Mouse (Mus musculus) lung, postnatal 10 days (tissue): ENCODE data around the gene 1700023F06Rik.
A peak's percentile ranks its signal among the peaks of the same experiment; 100 is the strongest.
"Not testable (repeated sequence)": the region's sequence is repeated elsewhere in the genome, so short reads cannot be mapped to it uniquely, and the experiment has no call there.

Source experiments
- DNase-seq: peaks from one replicate; pipeline ENCODE4 v3.0.0; 2021

The 1700023F06Rik gene

DNA sequence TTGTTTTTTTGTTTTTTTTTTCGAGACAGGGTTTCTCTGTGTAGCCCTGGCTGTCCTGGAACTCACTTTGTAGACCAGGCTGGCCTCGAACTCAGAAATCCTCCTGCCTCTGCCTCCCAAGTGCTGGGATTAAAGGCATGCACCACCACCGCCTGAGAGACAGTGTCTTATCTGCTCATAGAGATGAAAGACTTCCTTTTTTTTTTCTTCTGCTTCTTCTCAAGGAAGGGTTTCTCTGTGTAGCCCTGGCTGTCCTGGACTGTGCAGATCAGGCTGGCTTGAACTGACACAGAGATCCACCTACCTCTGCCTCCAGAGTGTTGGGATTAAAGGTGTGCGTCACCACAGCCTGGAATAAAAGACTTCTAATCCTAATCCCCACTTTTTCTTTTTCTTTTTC, 14.4 kb upstream of the 1700023F06Rik start:
- DNase-seq, result not testable (repeated sequence)

DNA sequence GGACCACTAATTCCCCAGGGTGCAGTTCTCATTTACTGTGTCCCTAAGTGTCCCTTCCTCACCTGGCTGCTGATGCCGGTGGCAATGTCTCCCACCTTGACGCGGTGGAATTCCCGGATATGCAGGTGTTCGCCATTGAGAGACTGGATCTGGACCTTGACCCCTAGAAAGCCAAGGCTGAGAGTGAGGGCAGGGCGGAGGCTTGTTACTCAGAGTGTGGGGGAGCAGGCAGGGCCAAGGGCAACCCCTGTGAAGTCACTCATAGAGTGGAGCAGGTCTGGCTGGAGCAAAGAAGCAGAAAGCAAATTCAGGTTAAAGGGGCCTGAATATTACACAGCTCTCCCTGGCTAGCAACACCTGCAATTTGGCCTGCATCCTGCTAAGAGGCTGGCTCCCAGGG, 13.1 kb upstream of the 1700023F06Rik start:
- DNase-seq, result no peak

DNA sequence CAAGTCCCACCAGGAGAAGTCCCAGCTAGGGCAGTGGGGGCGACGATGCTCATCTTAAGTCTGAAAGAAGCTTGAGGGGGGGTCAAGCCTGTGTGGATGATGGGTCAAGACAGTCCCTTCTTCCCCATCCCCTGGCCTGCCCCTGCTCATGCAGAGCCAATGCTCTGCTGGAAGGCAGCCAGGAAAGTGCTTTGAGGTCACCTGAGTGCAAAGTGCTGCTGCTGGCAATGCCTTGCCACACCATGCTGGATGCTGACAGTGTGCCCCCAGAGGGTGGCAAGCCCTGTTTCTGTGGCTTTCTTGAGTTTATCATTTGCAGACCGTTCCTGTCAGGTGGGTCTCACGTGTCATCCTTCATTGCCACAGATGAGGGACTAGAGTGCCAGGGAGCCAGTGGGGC, 11.6 kb upstream of the 1700023F06Rik start:
- no peak for DNase-seq

DNA sequence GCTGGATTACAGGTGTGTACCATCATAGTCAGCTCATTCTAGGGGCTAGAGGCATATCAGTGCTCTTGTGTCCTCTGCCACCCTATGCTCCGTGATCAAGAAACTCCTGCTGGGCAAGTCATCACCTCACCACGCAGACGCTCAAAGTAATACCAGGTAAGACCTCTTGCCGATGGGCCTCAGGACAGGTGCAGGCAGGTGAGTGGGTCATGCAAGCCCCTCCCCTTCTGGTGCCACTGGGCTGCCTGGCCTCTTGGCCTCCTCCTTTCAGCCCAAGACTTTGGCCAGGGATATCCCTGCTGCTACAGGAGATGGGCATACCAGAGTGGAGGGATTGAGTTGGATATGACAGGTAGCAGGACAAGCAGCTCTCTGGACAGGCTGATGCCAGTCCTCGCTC, 10.9 kb upstream of the 1700023F06Rik start:
- DNase-seq, result no peak

DNA sequence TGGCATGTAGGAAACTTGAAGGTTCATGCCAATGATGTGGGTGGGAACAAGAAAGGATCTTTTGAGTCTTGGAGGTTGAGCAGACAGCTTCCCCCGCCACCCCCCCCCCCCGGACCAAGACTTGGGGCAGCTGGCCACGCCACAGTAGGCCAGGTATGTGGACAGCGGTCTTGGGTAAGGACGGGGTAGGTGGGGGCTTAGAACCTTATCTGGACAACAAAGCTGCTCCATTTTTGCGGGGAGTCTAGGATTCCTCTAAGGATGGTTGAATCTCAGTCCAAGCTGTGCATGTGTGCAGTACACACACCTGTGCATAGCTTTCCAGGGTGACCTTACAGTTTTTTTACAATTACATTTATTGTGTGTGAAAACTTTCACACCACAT, 10.2 kb upstream of the 1700023F06Rik start:
- no peak for DNase-seq

DNA sequence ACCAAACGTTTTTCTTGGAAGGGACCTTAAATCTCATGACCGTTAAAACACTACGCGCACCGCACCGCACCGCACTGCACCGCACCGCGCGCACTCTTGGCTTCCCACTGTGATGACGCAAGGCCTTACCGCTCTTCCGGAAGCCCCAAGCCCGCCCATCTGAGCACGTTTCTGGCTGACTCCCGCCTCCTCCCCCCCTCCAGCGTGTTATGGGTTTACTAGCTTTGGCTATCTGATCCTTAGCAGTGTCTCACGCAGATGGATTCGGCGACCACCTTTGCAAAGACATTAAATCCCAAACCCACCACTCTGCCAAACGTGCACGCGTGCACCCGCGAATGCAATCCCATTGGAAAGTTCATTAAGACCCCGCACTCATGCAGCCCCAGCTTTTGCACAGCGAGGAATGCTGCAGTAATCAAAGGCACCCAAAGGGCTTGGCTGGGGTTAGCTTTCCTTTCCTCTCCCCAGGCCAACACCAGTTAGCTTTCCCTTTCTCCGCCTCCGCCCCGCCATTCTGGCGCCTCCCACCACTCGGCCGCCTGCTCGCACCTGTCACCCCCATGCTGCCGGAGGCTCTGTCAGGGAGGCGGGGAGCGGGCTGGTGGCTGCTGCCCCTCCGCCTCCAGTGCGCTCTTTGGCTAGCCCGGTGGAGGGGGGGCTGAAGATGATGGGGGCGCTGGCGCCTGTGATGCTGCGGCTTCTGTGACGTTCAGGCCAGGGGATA, 9.6 kb upstream of the 1700023F06Rik start, which contains the start of gene Spata32:
Gene Spata32 (minus strand): TSS at position 643 of the 727 bp plus-strand sequence.
- peak; percentile 64 for DNase-seq

DNA sequence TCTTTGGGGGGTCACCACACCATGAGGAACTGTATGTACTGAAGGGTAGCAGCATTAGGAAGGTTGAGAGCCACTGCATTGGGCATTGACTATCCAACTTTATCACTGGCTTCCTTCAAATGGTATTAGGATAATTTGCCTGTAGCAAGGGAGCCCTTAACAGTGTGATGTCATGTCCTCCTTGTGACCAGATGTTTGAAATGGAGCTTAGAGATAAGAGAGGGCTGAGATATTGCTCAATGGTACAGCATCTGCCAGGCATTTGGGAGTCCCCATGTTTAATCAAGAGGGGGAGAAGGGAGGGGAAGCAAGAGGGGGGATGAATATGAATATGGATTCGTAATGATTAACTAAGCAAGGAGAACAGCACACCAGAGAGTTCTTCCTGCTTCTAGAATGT, 7.0 kb upstream of the 1700023F06Rik start:
- no peak for DNase-seq

DNA sequence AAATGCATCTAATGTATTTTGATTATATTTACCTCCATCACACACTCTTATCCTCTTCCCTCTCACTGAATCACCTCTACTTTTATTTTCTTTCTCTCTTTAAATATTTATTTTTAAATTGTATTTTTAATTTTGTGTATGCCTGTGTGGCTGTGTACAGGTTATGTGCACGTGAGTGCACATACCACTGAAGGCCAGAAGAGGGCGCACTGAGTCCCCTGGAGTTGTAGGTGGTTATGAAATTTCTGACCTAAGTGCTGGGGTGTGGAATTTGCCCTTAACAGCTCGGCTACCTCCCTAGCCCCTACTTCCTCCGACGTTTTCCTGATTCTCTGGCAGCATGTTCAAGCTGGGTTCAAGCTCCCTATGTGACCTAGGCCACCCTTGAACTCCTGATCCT, 5.4 kb upstream of the 1700023F06Rik start:
- no peak for DNase-seq

DNA sequence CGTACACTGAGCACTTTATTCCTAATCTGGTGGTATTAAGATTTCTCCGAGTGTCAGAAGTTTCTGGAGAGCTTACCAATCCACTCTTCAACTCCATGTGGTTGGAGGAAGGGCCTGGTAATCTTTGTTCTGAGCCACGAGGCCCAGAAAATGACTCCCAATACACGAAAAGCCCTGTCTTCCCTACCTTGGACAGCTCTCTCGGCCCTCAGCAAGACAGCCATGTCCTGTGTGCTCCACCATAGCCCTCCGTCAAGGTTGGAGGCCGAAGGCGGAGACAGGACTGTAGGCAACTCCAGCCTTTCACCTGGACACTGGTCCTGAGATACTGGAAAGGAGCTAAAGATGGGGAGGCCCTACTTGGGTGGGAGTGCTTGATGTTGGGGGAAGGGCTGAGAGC, 1.9 kb upstream of the 1700023F06Rik start:
- DNase-seq, result no peak

DNA sequence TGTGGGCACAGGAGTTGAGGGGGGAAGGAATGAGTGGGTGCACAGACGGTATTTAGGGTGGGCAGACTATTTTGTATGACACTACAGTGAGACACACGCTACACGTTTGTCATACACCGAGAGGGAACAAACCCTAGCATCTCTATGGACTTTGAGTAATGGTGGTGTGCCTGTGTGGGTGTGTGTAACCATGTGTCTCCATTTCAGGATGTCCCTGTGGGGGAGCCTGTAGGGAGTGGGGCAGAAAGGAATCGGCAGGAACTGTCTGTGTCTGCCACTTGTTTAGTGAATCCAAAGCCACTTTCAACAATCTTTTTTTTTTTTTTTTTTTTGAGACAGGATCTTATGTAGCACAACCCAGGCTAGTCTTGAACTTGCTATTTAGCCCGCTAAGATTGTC, 2.2 kb downstream of the 1700023F06Rik start:
- DNase-seq, result no peak

DNA sequence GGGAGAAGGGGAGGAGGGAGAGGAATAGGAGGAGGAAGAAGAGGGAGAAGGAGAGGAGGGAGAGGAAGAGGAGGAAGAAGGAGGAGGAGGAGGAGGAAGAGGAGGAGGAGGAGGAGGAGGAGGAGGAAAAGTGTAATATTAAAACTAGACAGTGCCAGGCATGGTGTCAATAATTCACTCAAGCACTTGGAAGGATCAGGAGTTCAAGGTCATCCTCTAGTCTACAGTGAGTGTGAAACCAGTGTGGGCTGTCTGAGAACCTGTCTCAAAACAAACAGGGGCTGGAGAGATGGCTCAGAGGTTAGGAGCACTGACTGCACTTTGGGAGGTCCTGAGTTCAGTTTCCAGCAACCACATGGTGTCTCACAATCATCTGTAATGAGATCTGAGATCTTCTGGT, 6.0 kb downstream of the 1700023F06Rik start:
- no peak for DNase-seq

DNA sequence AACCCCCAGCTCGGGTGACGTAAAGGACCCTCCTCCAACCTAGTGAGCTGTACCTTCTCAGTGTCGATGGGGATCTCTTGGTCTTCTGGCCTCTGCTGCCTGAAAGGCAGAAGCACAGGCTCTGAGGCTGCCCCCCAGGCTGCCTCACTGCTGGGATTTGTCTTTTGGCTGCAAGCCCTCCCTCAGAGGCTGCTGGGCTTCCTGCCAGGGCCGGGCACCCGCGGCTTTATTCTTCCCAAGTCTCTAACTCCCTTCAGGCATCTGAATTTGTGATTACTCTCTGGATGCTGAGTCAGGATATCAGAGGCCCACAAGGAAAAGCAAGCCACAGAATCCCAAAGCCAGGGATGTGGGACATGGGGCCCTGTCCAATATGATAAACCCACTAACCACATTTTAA, 6.7 kb downstream of the 1700023F06Rik start:
- peak; percentile 51 for DNase-seq

DNA sequence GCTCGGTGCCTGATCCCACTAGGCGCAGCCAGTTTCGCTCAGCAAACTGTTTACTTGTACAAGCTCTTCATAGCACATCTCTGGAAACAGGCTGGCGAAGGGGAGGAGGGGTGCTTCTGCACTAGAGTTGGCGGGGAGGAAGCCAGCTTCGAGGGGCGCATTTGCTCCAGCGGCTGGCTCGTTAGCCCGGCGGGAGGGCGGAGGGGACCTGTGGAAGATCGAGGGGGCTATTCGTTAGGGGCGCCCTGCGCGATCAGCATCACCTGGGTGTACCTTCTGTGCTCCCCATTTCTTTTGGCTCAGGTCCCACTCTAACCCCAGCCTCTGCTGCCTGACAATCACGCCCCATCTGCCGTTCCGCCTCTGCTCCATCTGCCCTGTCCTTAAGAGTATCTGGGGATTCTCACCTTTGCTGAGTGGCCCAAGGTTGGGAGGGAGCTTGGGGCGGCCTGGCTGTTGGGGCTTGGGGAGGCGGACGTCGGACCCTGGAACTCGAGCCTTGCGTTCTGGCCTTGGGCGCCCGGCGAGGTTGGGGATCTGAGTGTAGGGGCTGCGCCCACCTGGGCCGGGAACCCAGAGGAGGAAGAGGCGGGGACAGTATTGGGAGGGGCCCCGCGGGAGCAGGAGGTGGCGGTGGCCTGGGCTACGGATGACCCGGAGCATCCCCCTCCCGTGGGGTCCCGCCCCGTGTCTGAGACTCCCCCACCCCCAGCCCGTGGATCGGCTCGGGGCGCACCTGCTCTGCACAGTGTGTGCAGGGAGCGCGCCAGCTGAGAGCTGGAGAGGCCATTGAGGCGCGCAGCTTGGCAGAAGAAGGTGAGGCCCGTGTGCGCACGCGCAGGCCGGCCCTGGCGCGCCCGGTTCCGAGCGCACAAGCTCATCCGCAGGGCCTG, 9.2 kb downstream of the 1700023F06Rik start:
- peak; percentile 52 for DNase-seq

DNA sequence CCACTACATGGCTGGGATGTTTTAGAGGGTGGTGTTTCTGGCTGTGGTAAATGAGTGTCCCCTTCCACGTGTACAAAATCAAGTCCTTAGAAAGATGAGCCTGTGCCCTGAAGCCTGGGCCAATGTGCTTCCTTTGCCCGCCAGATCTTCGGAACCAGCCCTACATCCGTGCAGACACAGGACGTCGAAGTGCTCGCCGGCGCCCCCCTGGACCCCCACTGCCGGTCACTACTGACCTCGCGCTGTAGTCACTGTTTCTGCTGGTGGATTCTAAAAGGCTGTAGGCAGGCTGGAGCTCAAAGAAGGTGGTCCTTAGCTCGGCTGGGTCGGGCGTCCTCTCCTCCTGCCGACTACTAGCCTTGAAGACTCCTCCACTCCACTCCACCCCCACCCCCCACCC, 10.0 kb downstream of the 1700023F06Rik start:
- DNase-seq, result no peak

DNA sequence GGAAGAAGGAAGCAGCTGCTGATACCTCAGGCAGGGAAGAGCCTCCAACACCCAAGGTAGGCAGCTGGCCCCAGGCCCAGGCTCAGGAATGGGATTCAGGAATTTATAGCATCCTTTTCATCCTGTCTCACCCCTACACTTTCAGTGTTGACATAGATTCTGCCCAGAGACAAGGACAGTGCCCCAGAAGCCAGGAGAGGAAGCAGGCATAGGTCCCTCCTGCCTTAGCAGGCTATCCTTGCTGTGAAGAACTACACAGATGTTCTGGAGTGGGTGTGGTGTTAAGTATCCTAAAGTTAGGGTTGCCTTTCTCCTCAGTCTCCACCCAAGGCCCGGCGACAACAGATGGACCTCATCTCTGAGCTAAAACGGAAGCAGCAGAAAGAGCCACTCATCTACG, 11.0 kb downstream of the 1700023F06Rik start:
- no peak for DNase-seq

DNA sequence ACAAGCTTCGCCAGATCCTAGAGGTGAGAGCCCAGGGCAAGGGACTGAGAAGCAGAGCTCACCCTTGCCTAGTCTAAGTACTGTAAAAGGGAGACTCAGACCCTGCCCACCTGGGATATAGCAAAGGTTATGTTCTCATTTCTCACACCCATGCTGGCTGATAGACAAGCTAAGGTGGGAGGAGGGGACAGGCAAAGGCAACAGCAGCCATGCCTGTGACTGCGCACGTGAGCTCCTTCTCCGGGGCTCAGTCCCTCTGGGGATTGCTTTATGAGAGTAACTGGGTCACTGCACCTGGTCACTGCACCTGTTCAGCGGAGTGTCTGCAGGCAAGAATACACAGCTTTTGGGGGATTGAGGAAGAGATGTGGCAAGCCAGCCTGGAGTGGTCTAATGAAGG, 12.7 kb downstream of the 1700023F06Rik start:
- DNase-seq, result no peak

DNA sequence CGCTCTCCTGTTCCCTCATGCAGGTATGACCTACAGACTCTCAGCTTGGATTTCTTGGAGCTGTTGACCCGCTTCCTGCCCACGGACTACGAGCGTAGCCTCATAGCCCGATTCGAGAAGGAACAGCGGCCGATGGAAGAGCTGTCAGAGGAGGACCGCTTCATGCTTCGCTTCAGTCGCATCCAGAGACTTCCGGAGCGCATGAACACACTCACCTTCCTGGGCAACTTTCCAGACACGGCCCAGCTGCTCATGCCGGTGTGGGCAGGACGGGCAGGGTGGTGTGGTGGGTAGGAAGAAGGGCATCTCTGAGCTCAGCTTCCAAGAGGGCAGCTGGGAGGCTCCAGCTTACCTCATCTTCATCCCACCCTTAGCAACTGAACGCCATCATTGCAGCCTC, 13.1 kb downstream of the 1700023F06Rik start:
- no peak for DNase-seq

DNA sequence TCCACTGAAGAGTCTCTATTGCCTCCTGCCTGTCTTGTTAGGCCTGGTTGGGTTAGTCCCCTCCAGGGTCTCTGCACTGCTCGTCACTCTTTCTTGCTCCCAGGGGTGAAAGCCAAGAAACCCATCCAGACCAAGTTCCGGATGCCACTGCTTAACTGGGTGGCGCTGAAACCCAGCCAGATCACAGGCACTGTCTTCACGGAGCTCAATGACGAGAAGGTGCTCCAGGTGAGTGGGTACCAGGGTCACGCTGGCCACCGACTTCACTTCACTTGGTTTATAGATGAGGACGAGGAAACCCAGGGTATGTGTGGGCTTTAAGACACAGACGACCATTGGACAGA, 14.6 kb downstream of the 1700023F06Rik start:
- DNase-seq, result no peak

DNA sequence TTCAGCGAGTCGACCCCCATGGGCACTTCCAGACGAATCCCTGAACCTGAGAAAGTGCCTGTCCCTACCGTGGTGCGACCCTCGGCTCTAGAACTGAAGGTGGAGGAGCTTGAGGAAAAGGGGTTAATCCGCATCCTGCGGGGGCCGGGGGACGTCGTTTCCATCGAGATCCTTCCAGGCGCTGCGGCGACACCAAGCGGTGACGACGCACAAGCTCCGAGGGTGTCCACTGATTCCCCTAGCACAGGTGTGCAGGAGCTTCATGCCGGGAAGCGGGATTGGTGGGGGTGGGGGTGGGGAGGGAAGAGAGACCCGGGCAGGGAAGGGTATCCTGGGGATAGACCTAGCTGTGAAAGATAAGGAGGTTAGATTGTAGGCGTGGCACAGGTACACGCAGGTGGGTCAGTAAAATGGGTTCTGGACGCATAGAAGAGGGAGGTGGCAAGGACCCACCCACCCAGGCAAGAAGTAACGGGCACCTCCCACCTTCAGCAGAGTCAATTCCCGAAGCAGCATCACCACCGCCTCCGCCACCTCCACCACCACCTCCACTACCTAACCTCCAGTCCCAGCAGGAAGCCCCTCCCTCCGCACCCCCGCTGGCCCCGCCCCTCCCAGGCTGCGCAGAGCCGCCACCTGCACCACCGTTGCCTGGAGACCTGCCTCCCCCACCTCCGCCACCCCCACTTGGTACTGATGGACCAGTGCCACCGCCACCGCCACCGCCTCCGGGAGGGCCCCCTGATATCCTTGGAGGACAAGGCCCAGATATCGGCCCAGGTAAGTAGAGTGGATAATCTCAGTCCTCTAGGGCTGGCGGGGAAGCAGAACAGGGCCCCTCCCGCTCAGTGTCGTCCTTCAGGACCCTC, 15.2 kb downstream of the 1700023F06Rik start:
- peak; percentile 34 for DNase-seq

DNA sequence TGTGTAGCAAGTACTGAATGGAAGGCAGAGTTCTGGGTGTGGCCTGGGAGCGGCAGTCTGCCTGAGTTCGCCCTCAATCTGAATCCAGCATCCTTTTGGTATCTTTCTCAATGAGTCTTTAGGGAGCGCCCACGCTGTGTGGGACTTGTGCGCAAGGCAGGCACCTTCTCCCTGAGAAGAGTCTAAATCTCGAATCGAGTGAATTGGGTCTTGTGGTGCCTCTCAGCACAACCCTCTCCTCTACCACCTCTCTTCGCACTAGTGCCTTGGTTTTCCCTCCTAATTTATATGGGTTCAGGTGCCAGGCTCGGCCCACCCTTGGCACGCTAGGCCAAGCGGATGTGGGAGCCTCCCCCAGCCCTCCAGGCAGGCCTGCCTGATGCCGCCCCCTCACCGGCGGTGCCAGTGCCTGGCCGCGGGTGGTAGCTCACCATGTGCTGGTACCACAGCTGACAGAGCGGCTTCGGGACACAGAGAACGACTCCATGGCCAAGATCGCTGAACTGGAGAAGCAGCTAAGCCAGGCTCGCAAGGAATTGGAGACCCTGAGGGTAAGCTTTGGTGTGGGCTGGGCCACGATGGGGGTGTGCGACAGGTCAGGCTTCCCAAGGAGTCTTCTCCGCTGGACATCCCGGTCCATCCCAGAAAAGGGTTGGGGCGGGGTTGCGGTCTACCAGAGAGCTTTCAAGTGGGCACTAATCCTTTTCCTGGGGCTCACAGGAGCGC, 16.0 kb downstream of the 1700023F06Rik start:
- DNase-seq, result no peak

DNA sequence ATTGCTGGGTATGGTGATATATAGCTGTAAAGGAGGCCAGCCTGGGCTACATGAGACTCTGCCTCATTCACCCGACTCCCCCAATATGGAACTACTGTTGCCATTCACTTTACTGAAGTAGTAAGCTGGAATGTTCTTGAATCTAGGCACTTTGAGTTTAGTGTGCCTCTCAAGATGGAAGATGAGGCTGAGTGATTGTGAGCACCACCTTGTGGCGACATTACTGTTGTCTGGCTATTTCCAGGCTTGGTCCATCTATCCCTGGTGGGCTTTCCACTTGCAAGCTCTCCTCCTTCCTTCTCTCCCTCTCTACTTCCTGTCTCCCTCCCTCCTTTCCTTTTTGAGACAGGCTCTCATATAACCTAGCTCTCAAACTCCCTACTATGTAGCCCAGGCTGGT, 23.5 kb downstream of the 1700023F06Rik start:
- peak; percentile 73 for DNase-seq

DNA sequence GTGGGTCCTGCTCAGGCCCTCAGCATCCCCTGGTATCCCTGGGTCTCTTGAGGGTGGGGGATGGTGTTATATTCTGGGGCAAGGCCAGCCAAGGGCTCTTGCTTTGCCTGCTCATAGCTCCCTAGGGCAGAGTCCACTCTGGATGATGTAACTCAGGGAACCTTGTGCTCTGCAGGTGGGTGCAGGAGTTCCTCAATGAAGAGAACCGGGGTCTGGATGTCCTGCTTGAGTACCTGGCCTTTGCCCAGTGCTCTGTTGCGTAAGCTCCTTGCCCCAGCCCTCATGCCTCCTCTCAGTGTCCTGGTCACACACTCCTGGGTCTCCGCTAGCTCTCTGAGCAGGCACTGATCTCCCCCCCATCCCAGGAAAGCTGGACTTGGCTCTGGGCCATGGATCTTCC, 26.4 kb downstream of the 1700023F06Rik start:
- DNase-seq, result no peak

DNA sequence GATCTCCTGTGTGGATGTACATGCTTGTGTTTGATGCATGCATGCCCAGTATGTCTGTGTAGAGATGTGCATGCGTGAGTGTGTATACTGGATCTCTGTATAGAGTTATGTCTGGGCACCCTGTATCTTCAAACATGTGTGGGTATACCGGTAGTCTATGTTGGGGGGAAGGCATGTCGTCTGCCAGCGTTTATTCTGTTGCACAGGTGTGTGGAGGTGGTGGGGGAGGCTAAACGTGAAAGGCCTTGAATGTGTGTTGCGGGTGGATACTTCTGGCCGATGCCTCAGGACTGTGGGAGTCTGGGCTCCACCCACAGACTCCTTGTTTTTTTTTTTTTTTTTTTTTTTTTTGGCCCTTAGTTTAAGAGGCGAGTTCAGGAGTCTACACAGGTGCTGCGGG, 27.0 kb downstream of the 1700023F06Rik start:
- no peak for DNase-seq
